Mouse (Mus musculus) midbrain, embryonic 10.5 days (tissue): Measurements from ENCODE around the gene Sp2. TPM values are rescaled to one million over a fixed set of nuclear protein-coding genes. Genes with fewer than 3 reads are reported as not detected.
A peak's percentile ranks its signal among the peaks of the same experiment; 100 is the strongest.

Experiments used
- DNase-seq: peaks from one replicate; pipeline ENCODE4 v3.0.0-alpha.2; 2017; ENCODE audit warnings: low spot score
- H3K27ac ChIP-seq: fragments of 300-500 bp; sonication (generic); replicated peaks from 2 replicates; pipeline ENCODE4 v1.5.1; 2016; ENCODE audit warnings: mild to moderate bottlenecking
- H3K27me3 ChIP-seq: fragments of 300-500 bp; sonication (generic); 2 replicates; pipeline ENCODE4 v1.6.1; 2016; ENCODE audit warnings: low read depth, mild to moderate bottlenecking; ENCODE audit not compliant: poor library complexity, severe bottlenecking
- H3K36me3 ChIP-seq: fragments of 300-500 bp; sonication (generic); 2 replicates; pipeline ENCODE4 v1.6.1; 2016; ENCODE audit warnings: mild to moderate bottlenecking, moderate library complexity
- H3K4me1 ChIP-seq: fragments of 300-500 bp; sonication (generic); 2 replicates; pipeline ENCODE4 v1.6.1; 2016
- H3K4me3 ChIP-seq: fragments of 300-500 bp; sonication (generic); 2 replicates; pipeline ENCODE4 v1.5.1; 2016; ENCODE audit warnings: mild to moderate bottlenecking, moderate library complexity
- H3K9me3 ChIP-seq: fragments of 300-500 bp; sonication (generic); replicated peaks from 2 replicates; pipeline ENCODE4 v1.6.1; 2016; ENCODE audit warnings: mild to moderate bottlenecking
- WGBS: fragments of 180-500 bp; shearing (Covaris S2); methylation state at CpG from one replicate; pipeline ENCODE4 v1.1.7; 2016; 5-methylcytosine and 5-hydroxymethylcytosine counted together
- polyA plus RNA-seq: library from polyadenylated mRNA; unstranded; fragments of >200 nt; fragmentation: Nextera tagmentation; extraction: Ambion mirVana; gene quantifications from 2 replicates; pipeline ENCODE4 v1.2.1, GENCODE M21; 2016

Sp2 gene
- polyA plus RNA-seq, 1 experiment from 2014 or later, result 30.5 TPM

GRCm38 (mm10) chr11:96987873-96988655 lies 5.3 kb upstream of the Sp2 start:
- H3K27me3 ChIP-seq, result peaks cover 89% of the 10 kb centered on the region
- peak overlapping the region; percentile 46 for H3K4me3 ChIP-seq
- H3K27ac ChIP-seq, result peak overlapping the region; percentile 7; the same call in 1 of the 2 replicates
- no peaks in the 10 kb centered on the region for H3K9me3 ChIP-seq
- peak; percentile 30 for DNase-seq
- WGBS, result 6% methylated on average over 31 of the region's 31 CpGs
- H3K4me1 ChIP-seq, result peaks cover 35% of the 10 kb centered on the region
- no peaks in the 10 kb centered on the region for H3K36me3 ChIP-seq

DNA sequence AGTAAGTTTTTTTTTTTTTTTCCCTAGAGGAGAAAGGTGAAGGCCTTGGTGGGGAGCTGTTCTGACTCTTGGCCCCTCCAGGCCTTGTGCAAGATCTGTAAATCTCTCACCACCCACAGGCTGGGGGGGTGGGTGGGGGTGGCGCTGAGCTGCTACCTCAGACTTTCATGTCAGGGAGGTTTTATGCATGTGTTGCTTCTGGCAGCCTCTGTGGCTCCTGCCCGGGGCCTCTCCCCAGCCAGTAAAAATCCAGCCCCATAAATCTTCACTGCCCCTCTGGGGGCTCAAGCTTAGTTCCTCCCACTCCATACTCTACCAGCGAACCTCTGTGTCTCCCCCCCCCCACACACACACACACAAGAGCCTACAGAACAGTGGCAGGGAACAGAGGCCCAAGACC lies 3.7 kb upstream of the Sp2 start:
- Histone ChIP-seq H3K4me1 (peaks cover 28% of the 10 kb centered on the region), H3K27ac (no peak overlapping the region), H3K36me3 (no peaks in the 10 kb centered on the region), H3K4me3 (no peak overlapping the region), H3K27me3 (peaks cover 80% of the 10 kb centered on the region), H3K9me3 (no peaks in the 10 kb centered on the region)
- 74% methylated on average over 3 of the region's 3 CpGs for WGBS
- DNase-seq, result no peak

DNA sequence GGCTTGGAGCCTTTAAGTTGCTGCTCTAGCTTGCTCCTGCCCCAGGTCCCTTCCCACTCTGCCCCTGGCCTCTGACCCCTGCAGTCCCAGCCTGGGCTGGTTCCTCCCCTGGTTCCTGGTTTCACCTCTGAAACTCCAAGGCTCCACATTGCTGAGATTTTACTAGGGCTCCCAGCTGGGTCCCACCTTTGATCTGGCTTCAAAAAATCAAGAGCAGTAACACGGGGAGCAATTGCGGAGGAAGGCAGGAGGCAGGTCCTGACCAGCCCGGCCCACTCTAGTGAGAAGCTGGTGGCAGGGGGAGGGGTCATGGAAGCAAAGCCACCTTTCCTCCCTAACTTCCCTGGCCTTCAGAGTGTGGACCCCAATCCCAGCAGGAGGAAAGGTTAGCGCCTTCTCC lies 2.1 kb upstream of the Sp2 start:
- Histone ChIP-seq H3K27ac (no peak overlapping the region), H3K4me3 (no peak overlapping the region), H3K27me3 (peaks cover 75% of the 10 kb centered on the region), H3K9me3 (no peaks in the 10 kb centered on the region), H3K36me3 (no peaks in the 10 kb centered on the region), H3K4me1 (peaks cover 28% of the 10 kb centered on the region)
- no peak for DNase-seq
- 22% methylated on average over 4 of the region's 4 CpGs for WGBS

DNA sequence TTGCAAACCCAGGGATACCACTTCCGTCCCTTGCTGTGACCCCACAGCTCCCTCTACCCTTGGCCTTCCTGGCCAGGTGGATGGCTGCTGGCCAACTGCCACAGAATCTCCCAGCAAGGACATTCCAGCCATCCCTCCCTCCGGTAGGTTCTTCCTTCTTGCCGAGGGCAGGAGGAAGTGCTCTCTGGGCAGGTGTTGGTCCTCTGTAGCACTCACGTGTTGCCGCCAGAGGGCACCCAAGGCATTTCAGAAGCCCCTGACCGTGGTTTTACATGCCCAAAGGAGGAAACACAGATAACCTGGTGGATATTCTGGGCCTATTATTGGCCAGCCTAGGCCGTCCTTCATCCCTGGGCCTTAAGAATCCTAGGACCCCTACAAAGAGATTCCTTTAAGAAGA lies 404 bp downstream of the Sp2 start:
- Histone ChIP-seq H3K9me3 (no peaks in the 10 kb centered on the region), H3K4me1 (peaks cover 24% of the 10 kb centered on the region), H3K36me3 (no peaks in the 10 kb centered on the region), H3K4me3 (0 out of 2 replicates have a peak overlapping the region, but pooled peaks have one; percentile 20), H3K27me3 (peaks cover 50% of the 10 kb centered on the region), H3K27ac (peak overlapping the region; percentile 39; the same call in 1 of the 2 replicates)
- peak; percentile 82 for DNase-seq
- WGBS, result 6% methylated on average over 7 of the region's 7 CpGs

- Histone ChIP-seq H3K36me3 (no peaks in the 10 kb centered on the region), H3K27me3 (peaks cover 41% of the 10 kb centered on the region), H3K9me3 (no peaks in the 10 kb centered on the region), H3K4me3 (no peak overlapping the region), H3K27ac (no peak overlapping the region), H3K4me1 (peaks cover 32% of the 10 kb centered on the region)
- WGBS, result 80% methylated on average over 15 of the region's 15 CpGs
- no peak for DNase-seq
Observed at GRCm38 (mm10) chr11:96981461-96981860, 1.3 kb downstream of the Sp2 start.

DNA sequence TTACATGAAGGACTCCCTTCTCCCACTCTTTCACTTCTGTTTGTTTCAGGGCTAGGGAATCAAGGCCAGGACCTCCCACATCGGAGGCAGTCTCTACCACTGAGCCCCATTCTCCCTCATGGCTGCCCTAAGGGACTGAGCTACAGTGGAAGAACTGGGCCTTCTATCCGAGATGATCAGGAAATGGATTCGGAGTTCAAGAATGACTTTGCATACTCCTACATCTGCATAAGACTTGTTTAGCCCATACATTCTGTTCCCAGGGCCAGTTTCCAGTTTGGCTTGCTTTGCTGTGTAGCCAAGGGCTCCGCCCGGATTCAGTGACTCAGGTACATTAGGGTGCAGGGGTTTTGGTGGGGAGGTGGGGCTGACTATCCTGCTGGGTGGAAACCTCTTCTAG lies 2.7 kb downstream of the Sp2 start:
- DNase-seq, result no peak
- 83% methylated on average over 5 of the region's 5 CpGs for WGBS
- peaks cover 45% of the 10 kb centered on the region for H3K4me1 ChIP-seq

GRCm38 (mm10) chr11:96979329-96979728 lies 3.4 kb downstream of the Sp2 start:
- Histone ChIP-seq H3K4me3 (no peak overlapping the region), H3K27me3 (peaks cover 20% of the 10 kb centered on the region), H3K27ac (no peak overlapping the region), H3K4me1 (peaks cover 41% of the 10 kb centered on the region), H3K9me3 (no peaks in the 10 kb centered on the region), H3K36me3 (no peaks in the 10 kb centered on the region; the same call in 1 of the 2 replicates)
- DNase-seq, result no peak
- WGBS, result 92% methylated on average over 7 of the region's 7 CpGs

More for the DNA sequence above, 2.7 kb downstream of the Sp2 start:
- H3K27me3 ChIP-seq, result peaks cover 26% of the 10 kb centered on the region
- no peak overlapping the region for H3K27ac ChIP-seq
- no peaks in the 10 kb centered on the region for H3K9me3 ChIP-seq
- H3K36me3 ChIP-seq, result no peaks in the 10 kb centered on the region; the same call in 1 of the 2 replicates
- no peak overlapping the region for H3K4me3 ChIP-seq

- H3K27me3 ChIP-seq, result peaks cover 13% of the 10 kb centered on the region
- H3K27ac ChIP-seq, result peak overlapping the region; percentile 100
- no peaks in the 10 kb centered on the region for H3K9me3 ChIP-seq
- peaks cover under 1% of the 10 kb centered on the region; the same call in 1 of the 2 replicates for H3K36me3 ChIP-seq
- 37% methylated on average over 17 of the region's 17 CpGs for WGBS
- H3K4me1 ChIP-seq, result peaks cover 41% of the 10 kb centered on the region
- peak overlapping the region; percentile 87 for H3K4me3 ChIP-seq
- DNase-seq, result no peak
Observed at GRCm38 (mm10) chr11:96978401-96979246, 4.1 kb downstream of the Sp2 start.

DNA sequence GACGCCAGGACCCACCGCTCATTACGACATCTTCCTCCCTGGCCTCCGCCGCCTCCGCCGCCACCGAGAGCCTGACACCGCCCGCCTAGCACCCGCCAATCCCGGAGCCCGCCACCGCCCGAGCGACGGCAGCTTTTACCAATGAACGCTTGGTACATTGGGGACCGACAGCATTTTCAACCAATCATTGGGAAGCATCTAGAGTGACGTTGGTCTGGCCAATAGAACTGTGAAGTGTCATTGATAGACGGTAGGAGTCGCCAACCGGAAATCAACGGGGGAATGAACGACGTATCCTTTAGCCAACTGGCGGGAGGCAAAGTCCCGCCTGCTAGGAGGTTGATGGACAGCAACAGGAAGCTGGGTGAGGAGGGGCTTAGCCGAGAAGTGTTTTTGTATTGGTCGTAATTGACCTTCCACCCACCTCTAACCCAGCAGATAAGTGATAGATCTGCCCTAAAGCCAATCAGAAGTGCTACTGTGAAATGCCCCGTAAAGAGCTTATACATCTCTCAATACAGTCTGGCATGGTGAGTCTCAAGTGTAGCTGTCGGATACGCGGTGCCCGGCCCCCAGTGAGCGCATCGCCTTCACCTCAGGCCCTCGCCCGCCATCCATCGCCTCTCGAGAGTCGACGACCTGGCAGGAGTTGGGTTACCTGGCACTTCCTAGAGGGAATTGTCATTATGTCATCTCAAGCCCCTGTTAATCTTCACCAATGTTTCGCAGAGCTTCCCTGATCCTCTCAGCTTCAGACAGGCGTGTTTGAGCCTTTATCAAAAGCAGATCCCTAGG lies 5.0 kb downstream of the Sp2 start:
- Histone ChIP-seq H3K27me3 (peaks cover 7% of the 10 kb centered on the region; the same call in 1 of the 2 replicates), H3K4me3 (peak overlapping the region; percentile 87), H3K27ac (peak overlapping the region; percentile 100), H3K4me1 (peaks cover 45% of the 10 kb centered on the region), H3K36me3 (peaks cover 4% of the 10 kb centered on the region), H3K9me3 (no peaks in the 10 kb centered on the region)
- DNase-seq, result peak; percentile 99
- WGBS, result under 1% methylated on average over 45 of the region's 45 CpGs

DNA sequence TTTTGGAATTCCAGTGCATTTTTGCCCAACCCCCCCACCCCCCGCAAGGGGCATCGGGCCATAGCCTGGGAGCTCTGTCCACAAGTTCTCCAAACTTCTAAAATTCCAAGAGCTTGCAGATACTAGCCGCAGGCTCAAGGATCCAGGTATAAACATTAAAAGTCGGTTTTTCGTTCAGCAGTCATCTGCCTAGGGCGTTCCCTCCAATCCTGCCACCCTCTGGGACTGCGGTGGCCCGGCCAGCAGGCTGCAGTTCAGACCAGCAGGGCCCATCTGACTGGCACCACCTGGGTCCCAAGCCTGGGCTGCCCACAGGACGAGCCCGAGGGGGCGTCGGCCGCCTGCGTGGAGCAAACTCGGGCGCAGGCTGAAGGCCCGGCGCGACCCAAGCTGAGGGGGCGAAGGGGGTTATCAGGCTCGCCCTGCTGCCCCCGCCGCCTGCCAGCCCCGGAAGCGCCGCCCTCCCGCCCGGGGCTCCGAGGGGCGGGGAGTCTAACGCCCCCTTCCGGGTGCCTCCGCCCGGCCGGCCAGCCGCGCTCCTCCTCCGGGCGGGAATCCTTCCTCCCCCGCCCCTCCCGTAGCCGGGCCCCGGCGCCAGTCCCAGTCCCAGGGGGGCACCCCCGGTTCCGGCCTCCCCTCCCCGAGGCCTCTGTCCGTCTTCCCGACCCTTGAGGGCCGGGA lies 5.7 kb downstream of the Sp2 start:
- peaks cover 7% of the 10 kb centered on the region; the same call in 1 of the 2 replicates for H3K27me3 ChIP-seq
- WGBS, result under 1% methylated on average over 50 of the region's 50 CpGs
- H3K4me1 ChIP-seq, result peaks cover 38% of the 10 kb centered on the region
- H3K9me3 ChIP-seq, result no peaks in the 10 kb centered on the region
- peaks cover 4% of the 10 kb centered on the region for H3K36me3 ChIP-seq
- H3K27ac ChIP-seq, result peak overlapping the region; percentile 100
- DNase-seq, result no peak
- peak overlapping the region; percentile 87 for H3K4me3 ChIP-seq

DNA sequence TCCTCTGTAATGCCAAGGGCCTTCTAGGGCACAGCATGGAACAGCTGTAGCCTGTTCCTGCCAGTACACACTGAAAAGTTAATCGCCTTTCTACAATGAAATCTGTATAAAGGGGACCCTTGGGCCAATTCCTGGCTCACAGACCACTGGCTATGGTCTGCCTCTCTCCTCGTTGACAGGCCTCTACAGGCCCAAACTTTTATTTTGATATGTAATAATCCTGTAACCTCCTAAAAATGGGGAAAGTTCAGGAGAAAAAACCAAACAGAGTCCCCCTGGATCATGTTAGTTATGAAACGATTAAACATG lies 6.4 kb downstream of the Sp2 start:
- 70% methylated on average over 3 of the region's 3 CpGs for WGBS
- Histone ChIP-seq H3K4me3 (peak overlapping the region; percentile 87), H3K27me3 (0 out of 2 replicates have a peak, but pooled peaks cover 4% of the 10 kb centered on the region), H3K4me1 (peaks cover 37% of the 10 kb centered on the region), H3K9me3 (no peaks in the 10 kb centered on the region), H3K36me3 (peaks cover 4% of the 10 kb centered on the region), H3K27ac (peak overlapping the region; percentile 100)
- DNase-seq, result no peak
